Mouse (Mus musculus) forebrain, embryonic 16.5 days (tissue): ENCODE data around the gene Gm9046. TPM values are rescaled to one million over a fixed set of nuclear protein-coding genes. Genes with fewer than 3 reads are reported as not detected.

Experiments used
- ATAC-seq: fragments of 200-750 bp; cut with Nextera tagmentation; 2 replicates; pipeline ENCODE4 v1.8.0; 2017; ENCODE audit warnings: mild to moderate bottlenecking, moderate library complexity
- H3K27ac ChIP-seq: fragments of 300-500 bp; sonication (generic); 2 replicates; pipeline ENCODE4 v1.5.1; 2014; ENCODE audit warnings: low read length, control low read depth
- H3K27me3 ChIP-seq: fragments of 300-500 bp; sonication (generic); replicated peaks from 2 replicates; pipeline ENCODE4 v1.6.1; 2014; ENCODE audit warnings: low read length; ENCODE audit not compliant: control insufficient read depth, insufficient read depth
- H3K36me3 ChIP-seq: fragments of 300-500 bp; sonication (generic); 2 replicates; pipeline ENCODE4 v1.6.1; 2014; ENCODE audit not compliant: control insufficient read depth, insufficient read depth
- H3K4me1 ChIP-seq: fragments of 300-500 bp; sonication (generic); replicated peaks from 2 replicates; pipeline ENCODE4 v1.6.1; 2014; ENCODE audit warnings: low read length; ENCODE audit not compliant: control insufficient read depth, insufficient read depth
- H3K4me2 ChIP-seq: fragments of 300-500 bp; sonication (generic); 2 replicates; pipeline ENCODE4 v1.6.1; 2014; ENCODE audit warnings: mild to moderate bottlenecking, low read length, control low read depth
- H3K4me3 ChIP-seq: fragments of 300-500 bp; sonication (generic); replicated peaks from 2 replicates; pipeline ENCODE4 v1.5.1; 2014; ENCODE audit warnings: mild to moderate bottlenecking, low read length, control low read depth
- H3K9ac ChIP-seq: fragments of 300-500 bp; sonication (generic); replicated peaks from 2 replicates; pipeline ENCODE4 v1.6.1; 2014; ENCODE audit warnings: low read depth, low read length, control low read depth
- H3K9me3 ChIP-seq: fragments of 300-500 bp; sonication (generic); 2 replicates; pipeline ENCODE4 v1.6.1; 2016; ENCODE audit warnings: low read length; ENCODE audit not compliant: control insufficient read depth
- WGBS: fragments of 180-500 bp; shearing (Covaris S2); extraction: QIAGEN DNeasy Blood & Tissue Kit; methylation state at CpG from one replicate; pipeline ENCODE4 v1.1.7; 2014; 5-methylcytosine and 5-hydroxymethylcytosine counted together
- polyA plus RNA-seq: library from polyadenylated mRNA; unstranded; fragments of >200 nt; fragmentation: Nextera tagmentation; extraction: Ambion mirVana; gene quantifications from 2 replicates; pipeline ENCODE4 v1.2.1, GENCODE M21; 2015

Gene Gm9046
- polyA plus RNA-seq, 1 experiment from 2014 or later, result not detected

DNA sequence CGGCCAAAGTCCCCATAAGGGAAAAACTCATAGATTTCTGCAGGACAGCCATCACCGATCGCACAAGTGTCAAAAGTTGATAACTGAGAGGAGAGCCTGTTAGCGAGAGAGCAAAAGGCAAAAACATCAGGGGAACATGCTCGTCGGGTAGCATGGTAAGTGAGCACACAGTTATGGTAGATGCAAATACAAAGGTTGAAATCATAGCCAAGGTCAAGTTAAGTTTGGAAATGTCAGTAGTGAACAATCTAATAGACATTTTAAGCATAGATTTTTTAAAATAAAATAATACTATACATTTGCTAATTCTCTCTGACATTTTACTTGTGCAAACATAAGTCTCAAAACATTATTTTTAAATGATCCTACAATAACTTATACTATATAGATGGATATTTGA is 48.1 kb downstream of the Gm9046 start, which contains the start of gene Iltifb:
Iltifb (minus strand) TSS at position 101 of the 400 bp plus-strand sequence.
- Histone ChIP-seq H3K27me3 (no peaks in the 10 kb centered on the region), H3K27ac (no peak within 1 kb of the TSS), H3K4me3 (no peak within 1 kb of the TSS), H3K9me3 (no peaks in the 10 kb centered on the region), H3K4me1 (no peaks in the 10 kb centered on the region), H3K36me3 (no peaks in the 10 kb centered on the region), H3K4me2 (no peak within 1 kb of the TSS), H3K9ac (no peak within 1 kb of the TSS)
- 92% methylated on average over 6 of the region's 6 CpGs for WGBS
- ATAC-seq, result no peak

Other genes with a start within 250 kb of the Gm9046 start
- 32.7 and 36.8 TPM in 2 replicates for gene Mdm1, start 201.4 kb downstream of the Gm9046 start, polyA plus RNA-seq
- gene Il22, start 138.3 kb downstream of the Gm9046 start, polyA plus RNA-seq, result not detected in 2 replicates
- gene Gm32717, start 102.5 kb downstream of the Gm9046 start, polyA plus RNA-seq, result 0.25 and 0.27 TPM in 2 replicates
- gene Gm32802, start 84.6 kb downstream of the Gm9046 start, polyA plus RNA-seq, result 0.25 and 0.27 TPM in 2 replicates
- not detected in 2 replicates for gene Iltifb, start 48.2 kb downstream of the Gm9046 start, polyA plus RNA-seq
- gene Gm9040, start 16.3 kb downstream of the Gm9046 start, polyA plus RNA-seq, result not detected in 2 replicates
- gene Gm9044, start 10.8 kb downstream of the Gm9046 start, polyA plus RNA-seq, result not detected in 2 replicates
- gene Gm9045, start 5.4 kb downstream of the Gm9046 start, polyA plus RNA-seq, result not detected in 2 replicates
- not detected in 2 replicates for gene Gm9048, start 5.4 kb upstream of the Gm9046 start, polyA plus RNA-seq
- not detected in 2 replicates for gene Gm9049, start 10.8 kb upstream of the Gm9046 start, polyA plus RNA-seq
- gene Ifng, start 97.8 kb upstream of the Gm9046 start, polyA plus RNA-seq, result not detected in 2 replicates